In genomic region chr11:48874465-48874864, GRCm38 (mm10) we compare ENCODE assay signal across 8 mouse cellular contexts. TPM values are rescaled to one million over a fixed set of nuclear protein-coding genes. Genes with fewer than 3 reads are reported as not detected.
DNase-seq lines count a peak whose midpoint lies in the region; ATAC-seq and TF ChIP-seq lines count a peak whose summit lies in the region.

No protein-coding gene starts in this region.

- WGBS in embryonic facial prominence, embryonic 11.5 days, result 2% methylated on average over 4 of the region's 4 CpGs
- 1% methylated on average over 4 of the region's 4 CpGs for WGBS in lung, embryonic 14.5 days
- 2% methylated on average over 4 of the region's 4 CpGs for WGBS in neural tube, embryonic 14.5 days

- no peaks in the 10 kb centered on the region for H3K9me3 ChIP-seq in embryonic facial prominence, embryonic 11.5 days (replicated peaks; ENCODE audit: control insufficient read depth, low read length)
- H3K9me3 ChIP-seq in lung, embryonic 14.5 days (ENCODE audit: low read depth, low read length), result no peaks in the 10 kb centered on the region
- H3K9me3 ChIP-seq in neural tube, embryonic 14.5 days (ENCODE audit: control insufficient read depth, low read length), result no peaks in the 10 kb centered on the region

- DNase-seq in right cerebral cortex, postnatal 10 days (ENCODE audit: low spot score in 2 of 2), result peak; percentile 58 to 74
- no peak for DNase-seq in right cerebral cortex, postnatal 25 days
- DNase-seq in adipocyte (ENCODE audit: low spot score), result peak; percentile 77
- peak; percentile 72 for DNase-seq in embryonic facial prominence, embryonic 11.5 days (ENCODE audit: low spot score)
- peak; percentile 82 for DNase-seq in lung, embryonic 14.5 days
- DNase-seq in gastrocnemius, postnatal 36 days, result no peak

- no peaks in the 10 kb centered on the region for H3K4me1 ChIP-seq in embryonic facial prominence, embryonic 11.5 days (ENCODE audit: control insufficient read depth, insufficient read depth, low read length)
- 0 out of 2 replicates have a peak, but pooled peaks cover 5% of the 10 kb centered on the region for H3K4me1 ChIP-seq in lung, embryonic 14.5 days (ENCODE audit: insufficient read depth)
- no peaks in the 10 kb centered on the region; the same call in 1 of the 2 replicates for H3K4me1 ChIP-seq in neural tube, embryonic 14.5 days (ENCODE audit: control insufficient read depth, insufficient read depth, low read length)

- no peak overlapping the region for H3K4me3 ChIP-seq in embryonic facial prominence, embryonic 11.5 days (ENCODE audit: low read depth, low read length)
- H3K4me3 ChIP-seq in lung, embryonic 14.5 days (ENCODE audit: low read depth, low read length), result no peak overlapping the region
- no peak overlapping the region for H3K4me3 ChIP-seq in neural tube, embryonic 14.5 days (ENCODE audit: low read depth, low read length)

- H3K9ac ChIP-seq in embryonic facial prominence, embryonic 11.5 days (replicated peaks; ENCODE audit: low read length), result no peak overlapping the region
- H3K9ac ChIP-seq in lung, embryonic 14.5 days, result no peak overlapping the region
- H3K9ac ChIP-seq in neural tube, embryonic 14.5 days (replicated peaks; ENCODE audit: low read depth, low read length), result no peak overlapping the region

- intact Hi-C loops in gastrocnemius, postnatal 36 days (cut with DNase I), result loop anchor here (10.0 kb wide), 2 partner anchors 330 to 380 kb away; partner anchors contain the start of gene Zfp62

- H3K36me3 ChIP-seq in embryonic facial prominence, embryonic 11.5 days (replicated peaks; ENCODE audit: control insufficient read depth, insufficient read depth, low read depth, low read length), result no peaks in the 10 kb centered on the region
- H3K36me3 ChIP-seq in lung, embryonic 14.5 days (ENCODE audit: insufficient read depth), result no peaks in the 10 kb centered on the region
- no peaks in the 10 kb centered on the region for H3K36me3 ChIP-seq in neural tube, embryonic 14.5 days (ENCODE audit: control insufficient read depth, insufficient read depth, low read length)

- no peak overlapping the region for H3K27ac ChIP-seq in embryonic facial prominence, embryonic 11.5 days (replicated peaks; ENCODE audit: low read depth, low read length)
- no peak overlapping the region for H3K27ac ChIP-seq in lung, embryonic 14.5 days (ENCODE audit: low read depth)
- H3K27ac ChIP-seq in neural tube, embryonic 14.5 days (ENCODE audit: low read depth, low read length), result no peak overlapping the region

- H3K4me2 ChIP-seq in embryonic facial prominence, embryonic 11.5 days (ENCODE audit: low read depth, low read length), result no peak overlapping the region
- H3K4me2 ChIP-seq in lung, embryonic 14.5 days, result no peak overlapping the region
- H3K4me2 ChIP-seq in neural tube, embryonic 14.5 days (ENCODE audit: low read depth, low read length), result no peak overlapping the region

- no peaks in the 10 kb centered on the region for H3K27me3 ChIP-seq in embryonic facial prominence, embryonic 11.5 days (ENCODE audit: control insufficient read depth, insufficient read depth, low read length)
- H3K27me3 ChIP-seq in lung, embryonic 14.5 days (ENCODE audit: insufficient read depth, low read length), result no peaks in the 10 kb centered on the region
- H3K27me3 ChIP-seq in neural tube, embryonic 14.5 days (ENCODE audit: control insufficient read depth, insufficient read depth, low read length), result 0 out of 2 replicates have a peak, but pooled peaks cover 2% of the 10 kb centered on the region

- ATAC-seq in embryonic facial prominence, embryonic 11.5 days (replicated peaks; ENCODE audit: insufficient number of reproducible peaks, low FRiP score, low TSS enrichment, low read depth), result no peak
- peak; percentile 63 for ATAC-seq in inflammation-experienced regulatory T-cells, adult 6 months
- peak; percentile 36; the same call in 1 of the 2 replicates for ATAC-seq in lung, embryonic 14.5 days (ENCODE audit: insufficient read depth)
- ATAC-seq in neural tube, embryonic 14.5 days (ENCODE audit: low read depth), result peak; percentile 80

- peak; percentile 78 for TF ChIP-seq CTCF in lung, embryonic 14.5 days (IDR thresholded peaks at IDR 0.05; ENCODE audit: low read depth)

RNA-seq across cellular contexts. Expression of gene Irgm1, which starts 3.0 kb away (rescaled TPM):
- 2.0 and 2.8 TPM in 2 replicates for polyA plus RNA-seq in embryonic facial prominence, embryonic 11.5 days (2014; fragmentation: Nextera tagmentation; extraction: Ambion mirVana)
- polyA plus RNA-seq in inflammation-experienced regulatory T-cells, adult 6 months (2017; shearing (Covaris generic)), result 100 to 1,000 TPM; 172 to 210 (median 188) TPM
- 6.7 and 7.6 TPM in 2 replicates for polyA plus RNA-seq in lung, embryonic 14.5 days (2014; fragmentation: Nextera tagmentation; extraction: Ambion mirVana)
- 3.1 and 3.6 TPM in 2 replicates for polyA plus RNA-seq in neural tube, embryonic 14.5 days (2014; fragmentation: Nextera tagmentation; extraction: Ambion mirVana)
- total RNA-seq in gastrocnemius, postnatal 36 days (2021), result 10 to 100 TPM in 1 of 2 experiments, 1 to 10 TPM in 1; 8.7 to 11.3 TPM

RNA-seq across cellular contexts. Expression of gene Gm5431, which starts 27.5 kb away (rescaled TPM):
- polyA plus RNA-seq in embryonic facial prominence, embryonic 11.5 days (2014; fragmentation: Nextera tagmentation; extraction: Ambion mirVana), result 0.11 and 0.26 TPM in 2 replicates
- polyA plus RNA-seq in inflammation-experienced regulatory T-cells, adult 6 months (2017; shearing (Covaris generic)), result under 1 TPM; 0.22 to 0.59 (median 0.56) TPM
- 0.17 and 0.20 TPM in 2 replicates for polyA plus RNA-seq in lung, embryonic 14.5 days (2014; fragmentation: Nextera tagmentation; extraction: Ambion mirVana)
- polyA plus RNA-seq in neural tube, embryonic 14.5 days (2014; fragmentation: Nextera tagmentation; extraction: Ambion mirVana), result 0.12 and 0.22 TPM in 2 replicates
- total RNA-seq in gastrocnemius, postnatal 36 days (2021), result under 1 TPM; 0.25 to 0.28 TPM

RNA-seq across cellular contexts. Expression of gene Gm12184, which starts 48.0 kb away (rescaled TPM):
- polyA plus RNA-seq in embryonic facial prominence, embryonic 11.5 days (2014; fragmentation: Nextera tagmentation; extraction: Ambion mirVana), result 7.7 and 14.0 TPM in 2 replicates
- 1 to 10 TPM; 1.3 to 2.8 (median 2.5) TPM for polyA plus RNA-seq in inflammation-experienced regulatory T-cells, adult 6 months (2017; shearing (Covaris generic))
- 11.3 and 11.8 TPM in 2 replicates for polyA plus RNA-seq in lung, embryonic 14.5 days (2014; fragmentation: Nextera tagmentation; extraction: Ambion mirVana)
- polyA plus RNA-seq in neural tube, embryonic 14.5 days (2014; fragmentation: Nextera tagmentation; extraction: Ambion mirVana), result 3.0 TPM in 2 replicates
- total RNA-seq in gastrocnemius, postnatal 36 days (2021), result under 1 TPM; 0.61 to 0.91 TPM

RNA-seq across cellular contexts. Expression of gene Trim7, which starts 48.5 kb away (rescaled TPM):
- polyA plus RNA-seq in embryonic facial prominence, embryonic 11.5 days (2014; fragmentation: Nextera tagmentation; extraction: Ambion mirVana), result 0.27 and 0.33 TPM in 2 replicates
- polyA plus RNA-seq in inflammation-experienced regulatory T-cells, adult 6 months (2017; shearing (Covaris generic)), result 1 to 10 TPM in 2 of 3 experiments, under 1 TPM in 1; 0.58 to 2.1 (median 1.1) TPM
- polyA plus RNA-seq in lung, embryonic 14.5 days (2014; fragmentation: Nextera tagmentation; extraction: Ambion mirVana), result 0.55 and 1.4 TPM in 2 replicates
- 1.5 and 2.0 TPM in 2 replicates for polyA plus RNA-seq in neural tube, embryonic 14.5 days (2014; fragmentation: Nextera tagmentation; extraction: Ambion mirVana)
- total RNA-seq in gastrocnemius, postnatal 36 days (2021), result 10 to 100 TPM; 48.2 to 49.7 TPM

RNA-seq across cellular contexts. Expression of gene Trim41, which starts 57.3 kb away (rescaled TPM):
- polyA plus RNA-seq in embryonic facial prominence, embryonic 11.5 days (2014; fragmentation: Nextera tagmentation; extraction: Ambion mirVana), result 3.2 and 3.8 TPM in 2 replicates
- polyA plus RNA-seq in inflammation-experienced regulatory T-cells, adult 6 months (2017; shearing (Covaris generic)), result 1 to 10 TPM; 2.5 to 4.6 (median 3.3) TPM
- 4.5 and 4.6 TPM in 2 replicates for polyA plus RNA-seq in lung, embryonic 14.5 days (2014; fragmentation: Nextera tagmentation; extraction: Ambion mirVana)
- 5.1 and 5.6 TPM in 2 replicates for polyA plus RNA-seq in neural tube, embryonic 14.5 days (2014; fragmentation: Nextera tagmentation; extraction: Ambion mirVana)
- total RNA-seq in gastrocnemius, postnatal 36 days (2021), result 10 to 100 TPM; 17.2 to 22.6 TPM

Comparison
In these comparisons a context has a peak if more than half of its experiments do, and no peak if none do; other contexts are left out.
1. DNase-seq: peak in right cerebral cortex, postnatal 10 days (2 of 2), adipocyte (single experiment), embryonic facial prominence, embryonic 11.5 days (single experiment) and lung, embryonic 14.5 days (single experiment); none in right cerebral cortex, postnatal 25 days (single experiment) and gastrocnemius, postnatal 36 days (0 of 2).
2. RNA of gene Irgm1, which starts 3.0 kb away (polyA plus RNA-seq): 172 to 210 TPM in inflammation-experienced regulatory T-cells, adult 6 months; 6.7 to 7.6 TPM in lung, embryonic 14.5 days, 3.1 to 3.6 TPM in neural tube, embryonic 14.5 days and 2.0 to 2.8 TPM in embryonic facial prominence, embryonic 11.5 days; every median in the first group is over 10 times any median in the second.